Mouse (Mus musculus) layer of hippocampus, adult 8-10 months (tissue): ENCODE measurements around the gene Osbpl6. TPM values are rescaled to one million over a fixed set of nuclear protein-coding genes. Genes with fewer than 3 reads are reported as not detected.

Experiments used
- DNase-seq, 2 experiments: peaks; one replicate each; pipeline ENCODE4 v3.0.0; 2022; ENCODE audit warnings: low spot score in 2 of 2
- total RNA-seq, 4 experiments: library from RNA; stranded (reverse); gene quantifications; 2 replicates each; pipeline ENCODE4 v1.2.4; 2022

Gene Osbpl6
- 10 to 100 TPM; 52.1 to 71.5 (median 60.2) TPM for total RNA-seq

DNA sequence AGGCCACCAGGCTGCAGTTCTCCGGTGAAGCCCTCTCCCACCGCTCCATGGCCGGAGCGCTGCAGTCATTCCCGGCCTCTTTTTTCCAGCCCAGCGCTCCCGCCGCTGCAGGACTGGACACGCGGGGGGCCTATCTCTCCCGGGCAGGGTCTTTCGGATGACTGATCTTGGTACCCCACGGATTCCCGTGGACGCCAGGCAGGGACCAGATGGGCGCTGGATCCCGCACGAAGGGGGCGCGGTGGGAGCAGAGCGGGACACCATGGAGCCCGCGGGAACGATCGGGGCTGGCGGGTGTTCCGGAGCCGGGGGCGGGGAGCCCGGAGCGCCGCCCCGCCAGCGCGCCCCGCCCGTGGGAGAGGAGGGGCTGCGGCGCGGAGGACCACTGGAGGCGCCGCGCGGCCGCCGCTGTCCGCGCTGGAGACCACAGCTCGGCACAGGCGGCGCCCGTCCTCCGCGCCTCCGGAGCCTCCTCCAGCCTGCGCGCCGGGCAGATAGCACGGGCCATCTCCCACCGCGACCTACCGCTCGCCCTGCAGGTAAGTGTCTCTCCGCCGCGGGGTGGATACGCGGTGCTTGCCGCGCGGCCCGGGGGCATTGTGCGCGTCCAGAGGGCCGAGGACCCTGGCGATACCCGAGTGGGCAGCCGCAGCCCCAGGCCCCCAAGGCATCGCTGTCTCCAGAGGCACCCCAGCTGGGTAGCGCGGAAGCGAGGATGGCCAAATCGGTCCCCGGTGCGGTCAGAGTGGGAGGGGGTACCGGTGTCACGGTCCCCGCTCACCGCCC is at the start of gene Osbpl6:
Osbpl6 (plus strand) TSS at position 358 of the 786 bp plus-strand sequence.
- DNase-seq: peak; percentile 32 to 63

DNA sequence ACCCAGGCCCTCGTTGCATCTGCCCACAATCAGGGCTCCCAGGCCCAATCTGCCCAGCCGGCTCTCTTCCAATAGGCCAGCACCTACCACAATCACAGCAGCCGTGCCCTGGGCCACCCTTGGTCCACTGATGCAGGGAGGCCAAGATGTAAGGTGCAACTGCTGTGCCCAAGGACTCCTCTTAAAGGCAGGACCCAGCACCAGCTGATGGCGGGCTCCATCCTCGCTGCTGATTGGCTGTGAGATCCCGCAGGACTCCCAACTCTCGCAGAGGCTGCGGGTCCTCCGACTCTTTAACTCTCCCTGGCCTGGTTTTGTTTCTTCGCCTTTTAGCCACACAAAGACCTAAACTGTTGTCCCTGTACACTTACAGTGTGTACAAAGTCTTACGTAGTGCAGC is 46.1 kb upstream of the Osbpl6 start, which contains the start of gene Cyct:
Cyct (minus strand) TSS at position 225 of the 400 bp plus-strand sequence.
- no peak for DNase-seq

DNA sequence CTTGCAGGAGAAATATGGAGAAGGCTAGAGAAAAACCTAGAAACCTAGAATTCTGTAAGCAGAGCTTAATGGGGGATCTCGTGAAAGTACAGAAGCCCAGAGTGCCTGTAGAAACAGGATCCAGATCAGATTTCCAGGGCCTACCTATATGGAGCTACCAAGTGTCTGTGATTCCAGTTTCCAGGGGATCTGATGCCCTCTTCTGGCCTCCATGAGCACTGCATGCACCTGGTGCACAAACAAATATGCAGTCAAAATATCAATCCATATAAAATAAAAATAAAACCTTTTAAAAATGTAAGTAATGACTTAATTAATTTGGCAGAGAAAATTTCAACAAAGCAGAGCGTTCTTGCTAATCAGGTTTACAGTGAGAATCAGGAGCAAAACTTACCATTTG is 44.2 kb upstream of the Osbpl6 start:
- no peak for DNase-seq

DNA sequence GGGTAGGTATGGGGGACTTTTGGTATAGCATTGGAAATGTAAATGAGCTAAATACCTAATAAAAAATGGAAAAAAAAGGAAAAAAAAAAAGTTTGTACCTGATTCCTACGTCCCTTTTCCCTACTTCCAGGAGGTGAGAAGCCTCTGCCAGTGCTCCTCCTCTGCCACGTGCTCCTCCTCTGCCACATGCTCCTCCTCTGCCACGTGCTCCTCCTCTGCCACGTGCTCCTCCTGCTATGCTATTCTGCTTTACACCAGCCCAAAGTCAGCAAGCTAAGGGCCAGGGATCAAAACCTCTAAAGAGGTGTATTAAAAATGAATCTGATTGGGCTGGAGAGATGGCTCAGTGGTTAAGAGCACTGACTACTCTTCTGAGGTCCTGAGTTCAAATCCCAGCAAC is 40.5 kb upstream of the Osbpl6 start:
- DNase-seq: no peak

DNA sequence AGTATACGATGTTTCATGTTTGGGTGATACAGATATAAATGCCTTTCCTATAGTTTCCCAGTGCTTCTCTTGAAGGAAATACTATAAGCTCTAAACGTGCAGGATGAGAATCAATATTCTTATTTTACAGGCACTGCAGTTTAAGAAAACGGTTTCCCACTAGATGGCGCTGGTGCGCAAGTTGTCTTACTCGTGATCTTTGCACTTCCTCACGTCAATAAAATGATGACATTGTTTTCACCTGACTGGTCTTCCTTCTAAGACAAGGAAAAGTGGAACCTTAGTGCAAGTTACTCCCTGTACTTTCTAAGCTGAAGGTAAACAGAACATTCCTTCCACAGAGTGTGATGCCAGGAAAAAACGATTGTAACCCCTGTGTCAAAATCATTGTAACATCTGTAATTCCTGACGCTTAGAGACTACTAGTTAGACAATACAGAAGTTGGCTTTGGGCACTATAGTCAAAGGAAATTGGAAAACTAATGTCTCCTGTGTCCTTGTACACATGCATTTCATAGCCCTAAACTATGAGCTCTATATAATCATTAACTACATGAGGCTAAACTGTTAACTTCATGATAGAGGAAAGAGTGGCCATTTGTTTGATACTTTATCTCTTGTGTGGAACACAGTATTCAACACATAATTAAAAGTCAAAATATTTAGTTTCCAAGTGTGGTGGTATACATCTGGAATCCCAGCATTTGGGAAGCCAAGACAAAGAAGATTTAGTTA is 39.0 kb upstream of the Osbpl6 start:
- DNase-seq: peak; percentile 34 to 82

DNA sequence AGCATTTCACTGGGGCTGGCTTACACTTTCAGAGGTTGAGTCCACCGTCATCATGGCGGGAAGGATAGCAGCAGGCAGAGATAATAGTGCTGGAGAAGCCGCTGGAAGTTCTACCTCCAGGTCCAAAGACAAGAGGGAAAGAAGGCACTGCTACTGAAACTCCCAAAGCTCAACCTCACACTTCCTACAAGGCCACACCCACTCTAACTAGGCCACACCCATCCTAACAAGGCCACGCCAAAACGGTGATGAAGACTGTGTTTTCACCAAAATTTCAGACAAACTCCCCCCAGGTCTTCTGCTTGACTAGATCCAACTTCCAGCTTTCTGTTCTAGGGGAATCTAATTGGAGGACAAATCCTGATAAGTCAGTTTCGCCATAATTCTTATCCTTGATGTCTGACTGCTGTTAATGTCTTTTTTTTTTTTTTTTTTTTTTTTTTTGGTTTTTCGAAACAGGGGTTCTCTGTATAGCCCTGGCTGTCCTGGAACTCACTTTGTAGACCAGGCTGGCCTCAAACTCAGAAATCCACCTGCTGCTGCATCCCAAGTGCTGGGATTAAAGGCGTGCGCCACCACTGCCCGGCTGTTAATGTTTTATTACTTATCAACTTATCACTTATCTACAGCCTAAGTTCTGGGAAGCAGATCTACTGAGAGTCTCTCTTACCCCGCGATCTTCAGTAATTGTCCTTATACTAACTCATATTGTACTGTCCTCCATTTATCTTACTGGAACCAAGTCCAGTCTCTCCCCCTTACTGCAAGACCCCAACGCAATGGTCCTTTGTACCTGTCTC is 37.2 kb upstream of the Osbpl6 start:
- no peak for DNase-seq

DNA sequence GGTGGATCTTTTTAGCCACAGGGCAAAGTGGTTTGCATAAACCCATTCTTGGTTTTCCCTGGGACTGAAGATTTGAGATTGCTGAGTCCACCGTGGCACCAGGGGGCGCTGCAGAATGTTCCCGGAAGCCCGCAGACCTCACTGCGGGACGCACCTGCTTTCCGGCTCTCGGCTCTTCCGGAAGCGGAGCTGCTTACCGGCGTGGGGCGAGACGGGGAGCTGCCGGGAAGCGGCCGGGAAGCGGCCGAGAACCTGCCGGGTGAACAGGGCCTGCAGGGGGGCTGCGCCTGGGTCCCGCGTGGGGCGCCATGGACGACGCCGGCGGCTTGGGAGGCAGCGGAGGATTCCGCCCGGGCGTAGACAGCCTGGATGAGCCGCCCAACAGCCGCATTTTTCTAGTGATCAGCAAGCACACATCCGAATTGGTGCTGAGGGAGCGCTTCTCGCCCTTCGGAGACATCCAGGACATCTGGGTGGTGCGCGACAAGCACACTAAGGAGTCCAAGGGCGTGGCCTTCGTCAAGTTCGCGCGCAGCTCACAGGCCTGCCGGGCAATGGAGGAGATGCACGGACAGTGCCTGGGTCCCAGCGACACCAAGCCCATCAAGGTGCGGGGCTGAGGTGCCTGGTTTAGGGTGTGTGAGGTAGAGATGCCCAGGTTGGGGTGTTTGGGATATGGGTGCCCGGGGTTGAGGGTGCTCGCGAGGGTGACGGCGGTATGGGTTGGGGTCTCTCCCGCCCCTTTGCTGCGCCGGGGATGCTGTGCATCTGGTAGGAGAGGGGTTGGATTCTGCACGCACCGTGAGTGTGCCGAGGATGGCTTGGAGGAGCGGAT is 36.3 kb upstream of the Osbpl6 start, which contains the start of gene Rbm45:
Rbm45 (plus strand) TSS at position 164 of the 835 bp plus-strand sequence.
- peak; percentile 70 to 84 for DNase-seq

DNA sequence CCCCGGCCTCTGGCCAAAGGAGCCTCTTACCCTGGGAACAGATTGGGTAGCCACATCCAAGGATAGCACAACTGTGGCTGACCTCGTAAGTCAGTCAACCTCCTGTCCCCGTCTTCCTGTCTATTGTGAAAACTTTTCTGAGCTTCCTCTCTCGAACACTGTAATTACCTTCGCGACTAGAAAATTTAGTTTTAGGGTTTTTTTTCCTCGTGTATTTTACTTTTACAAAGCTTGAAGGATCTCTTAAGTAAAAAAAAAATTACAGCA is 35.7 kb upstream of the Osbpl6 start:
- no peak for DNase-seq

DNA sequence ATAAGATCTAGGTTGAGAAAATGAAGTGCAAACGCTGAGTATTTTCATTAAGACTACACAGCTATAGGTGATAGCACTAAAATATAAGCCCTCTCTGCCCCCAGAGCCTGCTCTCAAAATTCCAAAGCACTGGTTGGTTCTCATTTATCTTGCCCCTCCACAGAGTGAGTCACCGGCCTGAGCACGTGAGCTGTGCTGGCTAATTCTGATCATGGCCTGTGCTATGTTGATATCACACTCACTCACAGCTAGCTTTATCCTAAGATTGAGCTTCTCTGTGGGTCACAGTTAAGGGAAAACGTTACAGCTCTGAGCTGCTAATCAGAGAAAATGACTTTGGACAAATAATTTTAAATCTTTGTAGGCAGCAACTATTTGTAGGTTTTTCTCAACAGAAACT is 34.1 kb upstream of the Osbpl6 start:
- no peak for DNase-seq

DNA sequence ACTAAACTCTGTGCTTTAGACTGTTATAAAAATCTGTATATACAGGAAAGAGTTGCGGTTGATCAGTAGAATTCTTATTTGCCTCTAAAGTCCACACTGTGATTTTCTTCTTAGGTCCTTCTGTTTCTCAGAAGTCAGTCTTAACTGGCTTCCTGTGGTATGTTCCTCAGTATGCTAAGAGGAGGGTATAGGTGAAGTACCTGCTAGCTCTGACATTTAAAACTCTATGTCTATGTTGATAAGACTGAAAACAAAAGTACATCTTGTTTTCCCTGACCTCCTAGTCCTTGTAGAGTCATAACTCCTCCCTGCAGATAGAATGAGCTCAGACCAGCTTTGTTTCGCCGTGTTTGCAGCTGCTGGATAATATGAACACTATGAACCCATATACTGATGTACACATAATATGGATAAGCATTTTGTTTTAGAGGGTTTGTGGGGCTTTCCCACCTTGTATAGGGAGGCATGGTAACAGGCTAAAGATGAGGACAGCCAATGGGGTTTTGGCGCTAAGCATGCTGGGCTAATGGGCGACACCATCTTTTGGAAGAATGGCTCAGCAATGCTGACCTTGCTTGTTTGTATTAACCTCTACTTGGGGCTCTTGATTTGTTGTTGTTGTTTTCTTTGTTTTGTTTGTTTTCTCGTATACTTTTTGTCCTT is 31.6 kb upstream of the Osbpl6 start:
- no peak for DNase-seq

DNA sequence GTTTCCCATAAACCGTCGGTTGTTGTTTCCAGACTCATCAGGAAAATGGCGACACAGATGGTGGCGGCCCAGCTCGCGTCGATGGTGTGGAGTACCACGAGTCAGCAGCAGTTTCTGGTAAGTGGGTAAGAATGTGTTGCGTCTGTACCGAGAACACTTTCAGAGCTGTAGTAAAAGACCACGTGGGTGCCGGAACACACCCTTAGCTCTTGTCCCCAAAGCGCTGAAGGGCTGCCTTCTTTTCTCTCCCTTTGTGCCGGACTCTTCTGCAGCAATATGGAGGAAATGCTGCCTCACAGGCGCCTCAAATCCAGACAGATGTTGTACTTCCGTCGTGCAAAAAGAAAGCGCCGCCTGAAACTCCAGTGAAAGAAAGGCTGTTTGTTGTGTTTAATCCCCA is 27.7 kb upstream of the Osbpl6 start:
- no peak for DNase-seq

DNA sequence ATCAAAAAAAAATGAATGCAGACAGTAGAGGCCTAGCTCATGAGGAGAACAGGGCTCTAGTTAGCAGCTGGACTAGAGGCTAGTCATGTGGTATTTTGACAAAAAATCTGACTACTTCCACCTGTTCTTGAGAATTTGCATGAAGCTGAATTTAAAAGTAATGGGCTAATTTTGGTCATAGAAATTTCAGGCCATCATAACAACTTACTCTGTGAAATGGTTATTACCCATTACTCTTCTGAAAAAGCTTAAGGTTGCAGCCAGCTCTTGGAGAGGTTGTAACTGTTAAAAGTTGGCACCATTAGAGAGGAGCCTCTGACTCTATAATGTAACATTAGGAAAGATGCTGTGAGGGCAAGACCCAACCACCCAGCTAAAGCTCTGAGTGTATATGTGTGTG is 19.8 kb upstream of the Osbpl6 start:
- no peak for DNase-seq

DNA sequence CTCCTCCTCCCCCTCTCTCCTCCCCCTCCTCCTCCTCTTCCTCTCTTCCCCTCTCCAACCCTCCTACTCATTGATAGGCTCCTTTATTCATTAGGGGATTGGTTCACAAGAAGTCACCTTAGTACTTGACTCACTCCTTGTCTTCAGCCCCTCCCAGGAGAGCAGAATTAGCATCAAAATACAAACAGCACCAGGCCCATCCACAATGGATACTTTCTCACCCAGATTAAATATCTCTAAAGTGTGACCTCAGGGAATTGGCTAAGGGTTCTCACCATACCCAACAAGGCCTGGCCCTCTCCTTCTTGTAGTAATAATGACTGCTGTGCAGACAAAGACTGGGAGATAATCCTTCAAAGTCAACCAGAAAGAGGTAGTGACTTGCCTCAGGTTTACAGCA is 6.1 kb upstream of the Osbpl6 start:
- no peak for DNase-seq

DNA sequence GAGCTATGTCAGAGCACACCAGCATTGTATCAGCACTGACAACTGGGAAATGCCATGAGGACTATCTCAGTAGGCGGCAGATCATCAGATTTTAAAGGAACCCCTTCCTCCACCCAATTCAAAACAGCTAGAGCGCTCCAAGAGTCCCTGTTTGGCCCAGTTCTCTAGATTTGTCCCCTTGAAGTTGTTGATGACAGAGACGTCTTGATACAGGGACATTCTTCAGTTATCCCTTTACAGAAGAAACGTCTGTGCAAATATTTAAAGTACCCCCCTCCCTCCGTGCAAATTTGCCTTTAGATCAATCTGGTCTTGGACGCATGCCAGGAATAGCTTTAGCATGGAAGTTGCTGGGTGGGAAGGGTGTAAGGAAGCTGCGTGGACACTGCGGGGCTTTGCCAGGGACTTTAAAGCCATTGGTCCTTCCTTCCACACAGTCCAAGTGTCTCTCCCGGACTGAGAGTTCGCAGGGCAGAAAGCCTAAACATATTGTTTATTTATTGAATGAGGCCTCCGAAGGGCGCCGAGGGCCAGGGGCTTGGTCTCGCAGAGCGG is 635 bp upstream of the Osbpl6 start:
- peak in 1 of 2 experiments; percentile 26 for DNase-seq

DNA sequence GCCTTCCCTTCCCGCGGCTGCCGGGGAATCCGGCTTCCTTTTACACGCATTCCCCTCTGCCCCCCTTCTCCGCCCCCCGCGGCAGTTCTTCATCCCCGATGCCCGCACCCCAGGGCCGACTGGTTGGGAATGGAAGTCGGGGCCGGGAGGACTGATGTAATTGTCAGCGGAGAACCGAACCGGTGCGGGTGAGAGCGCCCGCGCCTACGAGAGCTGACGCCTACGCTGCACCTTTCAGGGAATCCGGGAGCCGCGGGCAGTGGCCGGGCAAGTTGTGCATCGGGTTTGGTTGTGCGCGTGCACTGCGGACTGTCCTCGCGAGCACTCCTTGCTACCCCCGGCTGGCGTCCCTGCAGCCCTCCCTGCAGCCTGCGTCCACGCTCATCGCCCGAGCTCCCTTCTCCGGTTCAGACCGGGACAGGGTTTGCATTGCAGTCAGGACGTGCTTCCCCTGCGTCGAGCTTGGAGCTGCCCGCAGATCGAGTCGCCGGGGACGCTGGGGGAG is 681 bp downstream of the Osbpl6 start:
- peak; percentile 41 to 54 for DNase-seq

DNA sequence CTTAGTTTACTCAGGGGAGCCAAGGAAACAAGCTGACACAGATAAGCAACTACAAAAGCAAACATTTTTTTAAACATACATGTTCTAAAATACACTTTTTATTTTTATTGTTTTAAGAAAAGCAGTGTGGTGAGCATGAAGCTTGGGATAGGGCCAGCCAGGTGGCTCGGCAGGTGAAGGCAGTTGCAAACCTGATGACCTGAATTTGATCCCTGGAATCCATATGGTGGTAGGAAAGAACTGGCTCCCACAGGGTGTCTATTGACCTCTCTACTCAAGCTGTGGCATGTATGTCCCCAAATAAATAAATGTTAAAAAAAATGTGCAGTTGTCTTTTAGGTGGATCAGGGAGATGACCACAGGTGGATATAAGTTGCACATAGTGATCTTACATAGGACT is 3.2 kb downstream of the Osbpl6 start:
- DNase-seq: no peak

DNA sequence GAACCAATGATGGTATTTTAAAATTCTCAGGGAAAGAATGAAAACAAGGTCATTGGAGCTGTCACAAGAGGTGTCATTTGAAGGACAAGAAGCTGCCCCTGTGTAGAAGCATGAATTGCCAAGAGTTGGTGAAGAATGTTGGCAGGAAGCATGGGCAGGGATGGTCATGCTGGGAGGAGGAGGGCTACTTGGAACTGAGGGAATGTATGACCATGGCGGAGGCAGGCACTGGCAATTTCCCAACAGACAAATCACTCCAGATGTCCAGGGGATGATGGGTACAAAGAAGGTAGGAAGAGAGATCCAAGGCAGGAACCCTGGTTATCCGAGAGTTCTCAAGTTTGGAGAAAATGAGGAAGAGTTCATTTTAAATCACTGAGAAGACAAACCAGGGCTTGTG is 3.7 kb downstream of the Osbpl6 start:
- DNase-seq: no peak

DNA sequence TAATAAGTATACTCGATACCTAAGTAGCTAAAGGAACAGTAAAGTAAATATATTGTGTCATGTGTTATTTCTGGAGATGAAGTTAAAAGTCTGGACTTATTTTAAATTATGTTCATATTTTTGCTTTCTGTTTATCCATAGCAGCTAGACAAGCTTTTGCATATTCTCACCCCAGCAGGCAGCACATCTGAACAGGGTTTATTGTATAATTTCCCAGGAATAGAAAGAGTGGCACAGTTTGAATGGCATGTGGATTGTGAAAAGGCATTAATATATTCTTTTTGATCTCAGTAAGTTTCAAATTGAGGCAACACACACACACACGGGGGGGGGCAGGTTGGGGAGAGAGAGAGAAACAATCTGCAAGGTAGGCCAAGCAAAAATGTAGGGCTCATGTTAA is 6.6 kb downstream of the Osbpl6 start:
- no peak for DNase-seq

DNA sequence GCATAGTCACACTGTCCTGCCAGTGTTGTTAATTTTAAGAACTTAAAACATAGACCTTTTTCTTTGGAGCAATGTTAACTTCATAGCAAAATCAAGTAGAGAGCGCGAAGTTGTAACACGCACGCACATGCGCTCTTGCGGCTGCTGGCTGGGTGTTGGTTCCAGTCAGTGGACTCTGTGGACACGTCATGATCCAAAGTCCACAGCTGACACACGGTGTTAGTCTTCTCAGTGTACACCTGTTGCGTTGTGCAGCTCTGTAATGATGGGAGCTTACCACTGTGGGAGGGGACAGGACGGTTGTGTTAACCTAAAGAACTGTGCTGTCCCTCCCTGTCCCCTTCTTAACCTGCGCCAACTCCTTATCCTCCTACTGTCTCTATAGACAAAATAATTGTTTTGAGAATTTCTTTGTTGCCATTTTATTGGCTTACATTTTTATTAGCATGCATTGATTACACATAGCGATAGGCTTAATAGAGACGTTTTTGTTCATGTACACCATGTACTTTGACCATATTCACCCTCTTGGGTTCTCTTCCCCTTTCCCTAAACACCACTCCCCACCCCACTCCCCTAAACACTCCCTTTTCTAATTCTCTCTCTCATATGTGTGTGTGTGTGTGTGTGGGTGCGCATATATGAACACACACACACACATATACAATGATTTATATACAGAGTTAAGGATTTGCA is 11.3 kb downstream of the Osbpl6 start:
- no peak for DNase-seq

DNA sequence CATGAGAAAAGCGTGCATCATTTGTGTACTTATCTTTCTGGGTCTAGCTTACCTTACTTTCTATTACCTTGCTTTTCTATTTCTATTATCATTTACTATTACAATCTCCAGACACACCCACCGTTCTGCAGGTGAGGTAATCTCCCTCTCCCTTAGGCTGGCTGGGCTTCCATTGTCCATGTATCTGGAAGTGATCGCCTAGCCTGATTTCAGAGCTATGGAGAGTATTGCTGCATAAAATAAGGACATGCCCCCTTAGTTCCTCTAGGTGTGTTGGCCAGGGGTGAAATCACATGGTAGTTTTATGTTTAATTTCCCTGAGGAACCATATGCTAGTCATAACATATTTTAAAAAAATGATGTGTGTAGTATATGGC is 11.8 kb downstream of the Osbpl6 start:
- no peak for DNase-seq
